Mouse (Mus musculus) activated CD4-positive, CD25-positive, alpha-beta regulatory T cell, adult 4 months (primary cell): ENCODE measurements around the gene D17Wsu92e. TPM values are rescaled to one million over a fixed set of nuclear protein-coding genes. Genes with fewer than 3 reads are reported as not detected.

Experiments used
- ATAC-seq: one replicate; pipeline ENCODE4 v1.8.0; 2017
- polyA plus RNA-seq, 2 experiments: library from polyadenylated mRNA; unstranded; fragments of 100-300 nt; shearing (Covaris generic); gene quantifications; one replicate each; pipeline ENCODE4 v1.2.1; 2017

D17Wsu92e gene
- polyA plus RNA-seq, 2 experiments from 2014 or later: 14.1 to 15.2 TPM

DNA sequence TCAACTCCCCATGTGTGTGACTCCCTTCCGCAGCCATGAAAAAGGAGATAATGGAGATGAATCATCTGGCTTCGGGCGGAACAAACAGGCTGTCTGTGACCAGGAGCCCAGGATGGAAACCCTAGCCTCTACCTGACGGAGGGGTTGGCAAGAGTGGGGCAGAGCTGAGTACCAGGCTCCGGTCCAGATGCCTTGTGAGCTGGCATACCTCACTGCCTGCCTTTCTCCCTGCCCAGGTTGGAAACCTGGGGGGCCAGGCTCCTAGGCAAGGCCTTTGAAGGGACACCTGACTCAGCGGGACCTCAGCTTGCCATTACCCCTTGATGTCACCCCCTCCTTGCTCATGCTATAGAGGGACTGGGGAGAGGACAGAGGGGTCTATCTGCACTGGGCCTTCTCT, 79.5 kb downstream of the D17Wsu92e start:
- no peak for ATAC-seq

DNA sequence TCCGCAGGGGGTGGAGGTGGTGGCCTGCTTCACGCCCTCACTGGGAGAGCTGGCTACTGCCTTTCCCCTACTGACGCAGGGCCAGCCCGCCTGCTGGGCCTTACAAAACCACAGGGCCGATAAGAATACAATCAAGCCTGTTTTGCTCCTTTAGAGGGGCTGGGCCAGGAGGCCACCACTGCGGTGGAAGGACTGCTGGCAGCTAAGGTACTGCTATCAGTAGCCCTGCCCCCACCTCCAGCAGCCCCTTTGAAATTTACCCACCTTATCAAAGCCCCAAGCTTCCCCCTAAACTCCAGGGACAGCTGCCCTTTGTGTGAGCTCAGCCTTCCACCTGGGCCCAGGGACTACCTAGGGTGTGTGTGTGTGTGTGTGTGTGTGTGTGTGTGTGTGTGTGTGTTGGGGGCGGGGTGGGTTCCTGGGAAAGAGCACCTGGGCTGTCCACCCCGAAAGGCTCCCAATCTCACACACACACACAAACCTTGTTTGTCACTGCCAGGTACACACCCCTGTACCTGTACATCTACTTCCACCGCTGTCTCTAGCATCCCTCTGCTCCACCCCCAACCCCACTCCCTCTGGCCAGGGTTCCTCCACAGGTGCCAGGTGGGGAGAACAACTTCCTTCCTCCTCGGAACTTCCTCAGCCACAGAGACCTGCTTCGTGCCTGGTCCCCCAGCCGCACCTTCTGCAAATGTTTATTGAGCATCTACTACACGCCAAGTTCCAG, 85.9 kb downstream of the D17Wsu92e start:
- ATAC-seq: no peak

DNA sequence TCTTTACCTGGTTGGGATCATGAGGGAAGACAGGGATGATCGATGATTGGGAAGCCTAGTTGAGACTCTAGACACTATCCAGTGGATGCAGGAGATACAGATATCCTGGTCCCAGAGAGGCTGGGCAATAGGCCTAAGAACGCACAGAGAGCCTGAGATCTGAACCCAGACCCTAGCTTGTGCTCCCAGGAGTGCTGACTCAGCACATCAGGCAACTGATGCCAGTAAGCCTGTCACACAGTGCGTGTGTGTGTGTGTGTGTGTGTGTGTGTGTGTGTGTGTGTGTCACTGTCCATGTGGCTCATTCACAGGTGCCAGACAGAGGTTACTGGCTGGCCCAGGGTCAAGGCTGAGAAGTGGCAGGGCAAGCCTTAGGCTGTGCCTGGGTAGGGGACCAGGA, 87.8 kb downstream of the D17Wsu92e start:
- ATAC-seq: no peak

DNA sequence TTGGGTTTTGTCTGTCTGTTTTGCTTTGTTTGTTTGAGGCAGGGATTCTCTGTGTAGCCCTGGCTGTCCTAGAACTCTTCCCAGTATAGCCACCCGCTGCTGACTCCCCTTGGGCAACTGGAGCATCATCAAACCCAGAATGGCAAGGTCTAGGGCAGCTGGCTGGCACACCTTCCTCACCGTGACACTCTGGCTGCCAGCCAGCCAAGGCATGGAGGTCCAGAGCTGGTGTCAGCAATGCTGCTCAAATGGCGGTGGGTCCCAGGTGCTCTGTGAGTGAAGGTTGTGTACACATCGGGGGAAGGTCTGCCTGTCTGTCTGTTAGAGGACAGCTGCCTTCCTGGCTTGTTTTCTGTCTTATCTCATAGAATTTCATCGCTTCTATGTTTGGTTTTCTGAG, 88.3 kb downstream of the D17Wsu92e start:
- ATAC-seq: no peak

DNA sequence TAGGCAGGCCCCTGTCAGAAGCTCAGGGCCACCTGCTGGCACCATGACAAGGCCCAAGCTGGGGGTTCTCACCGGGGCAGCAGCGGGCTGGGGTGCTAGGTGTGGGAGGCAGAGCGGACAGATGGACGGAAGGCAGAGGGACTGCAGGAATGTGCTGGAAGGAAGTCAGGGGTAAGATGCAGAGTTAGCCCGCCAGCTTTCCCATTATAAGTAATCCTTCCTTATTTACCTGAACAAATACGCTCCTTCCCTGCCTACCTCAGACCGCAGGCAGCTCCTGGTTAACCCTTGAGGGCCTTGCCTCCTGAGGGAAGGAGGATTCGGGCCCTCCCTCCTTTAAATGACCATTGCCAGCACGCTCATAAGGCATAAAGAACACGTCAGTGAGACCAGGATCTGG, 91.7 kb downstream of the D17Wsu92e start, which contains the start of gene Spdef:
Gene Spdef, minus strand, starts transcription at position 186 of the 400 bp plus-strand sequence.
- ATAC-seq: no peak

DNA sequence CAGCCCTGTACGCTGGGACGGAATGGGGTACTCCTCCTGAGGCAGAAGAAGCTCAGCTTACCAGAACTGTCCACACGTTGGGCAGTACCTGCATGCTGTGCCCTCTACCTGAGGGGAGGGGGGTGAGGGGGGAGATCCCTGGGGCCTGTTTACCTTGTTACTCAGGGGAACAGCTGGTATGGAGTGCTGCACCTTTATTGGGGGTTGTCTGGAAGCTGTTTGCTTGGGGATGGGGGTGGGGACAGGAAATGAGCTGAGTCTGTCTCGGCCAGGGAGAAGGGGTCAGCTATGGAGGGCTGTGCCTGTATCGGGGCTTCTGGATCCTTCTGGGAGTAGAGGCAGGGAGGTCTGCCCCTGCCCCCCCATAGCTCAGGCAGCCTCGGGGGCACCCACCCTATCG, 93.9 kb downstream of the D17Wsu92e start:
- no peak for ATAC-seq

DNA sequence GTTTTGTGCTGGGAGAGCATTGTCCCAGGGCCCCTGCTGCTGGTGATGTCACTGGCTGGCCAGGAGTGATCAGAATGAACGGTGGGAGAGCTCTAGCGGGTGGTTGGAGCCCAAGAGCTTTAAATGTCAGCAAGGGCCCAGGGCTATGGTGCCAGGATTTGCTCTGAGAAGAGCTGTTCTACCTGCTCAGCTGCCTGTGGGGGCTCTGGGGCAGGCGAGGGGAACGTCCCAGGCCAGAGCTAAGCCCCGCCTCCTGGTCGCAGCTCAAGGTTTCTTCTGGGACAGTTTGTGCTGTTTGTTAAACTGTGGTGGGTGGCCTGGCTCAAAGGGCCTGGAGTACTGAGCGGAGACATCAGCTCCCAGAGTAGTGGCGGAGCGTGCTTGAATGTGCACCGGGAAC, 95.0 kb downstream of the D17Wsu92e start:
- no peak for ATAC-seq

DNA sequence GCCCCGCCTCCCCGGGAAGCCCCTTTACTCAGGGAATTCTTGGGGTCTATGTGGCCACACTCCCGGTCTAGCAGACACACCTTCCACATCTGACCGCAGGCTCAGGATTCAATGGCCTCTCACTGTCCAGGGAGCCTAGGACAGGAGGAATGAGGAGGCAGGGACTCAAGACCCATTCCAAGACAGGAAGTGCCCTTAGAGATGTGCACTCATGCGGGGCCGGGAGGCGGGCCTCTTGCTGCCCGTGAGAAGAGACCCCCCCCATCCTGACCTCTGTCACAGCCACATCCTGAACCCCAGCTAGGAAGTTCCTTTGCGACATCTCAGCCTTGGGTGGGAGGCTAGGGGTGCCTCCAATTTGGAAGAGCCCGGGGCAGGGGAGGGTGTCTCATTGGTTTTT, 95.4 kb downstream of the D17Wsu92e start:
- no peak for ATAC-seq

DNA sequence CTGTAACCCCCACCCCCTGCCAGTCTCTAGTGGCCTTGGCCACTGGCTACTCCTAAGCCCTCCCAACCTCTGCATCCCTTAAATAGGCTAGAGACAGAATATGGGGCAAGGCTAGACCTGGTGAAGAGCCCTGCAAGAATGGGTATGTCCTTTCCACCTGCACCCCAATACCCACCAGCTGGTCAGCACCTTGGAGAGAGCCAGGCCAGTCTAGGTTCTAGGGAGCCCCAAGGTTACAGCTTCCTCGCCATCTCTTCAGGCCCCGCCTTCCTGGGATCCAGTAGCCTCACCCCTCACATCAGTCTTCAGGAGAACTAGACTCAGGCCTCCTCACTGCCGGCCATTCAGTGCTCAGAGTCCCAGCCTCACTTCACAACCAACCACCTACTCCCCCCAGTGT, 96.1 kb downstream of the D17Wsu92e start:
- no peak for ATAC-seq

DNA sequence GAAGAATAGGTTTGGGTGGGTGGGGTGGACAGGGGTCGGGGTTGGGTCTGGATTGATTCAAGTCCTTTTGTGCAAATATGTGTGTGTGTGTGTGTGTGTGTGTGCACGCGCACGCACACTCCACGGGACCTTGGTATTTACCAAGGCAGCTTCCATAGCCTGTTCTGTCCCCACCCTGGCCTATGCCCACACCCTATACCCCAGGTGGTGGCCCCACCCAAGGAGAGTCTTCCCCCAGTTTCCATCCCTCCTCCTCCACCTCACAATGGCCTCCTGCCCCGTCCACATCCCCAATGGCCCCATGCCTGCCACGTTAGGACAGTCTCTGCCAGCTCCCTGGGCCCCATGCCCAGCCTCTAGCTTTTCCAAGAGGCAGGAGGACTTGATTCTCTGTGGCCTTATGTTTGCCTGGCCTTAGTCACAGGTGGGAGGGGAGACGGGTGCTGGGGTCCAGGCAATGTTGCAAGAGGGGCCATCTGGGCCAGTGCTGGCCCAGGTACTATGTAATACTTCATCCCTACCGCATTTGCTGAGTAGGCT, 99.3 kb downstream of the D17Wsu92e start:
- ATAC-seq: no peak

DNA sequence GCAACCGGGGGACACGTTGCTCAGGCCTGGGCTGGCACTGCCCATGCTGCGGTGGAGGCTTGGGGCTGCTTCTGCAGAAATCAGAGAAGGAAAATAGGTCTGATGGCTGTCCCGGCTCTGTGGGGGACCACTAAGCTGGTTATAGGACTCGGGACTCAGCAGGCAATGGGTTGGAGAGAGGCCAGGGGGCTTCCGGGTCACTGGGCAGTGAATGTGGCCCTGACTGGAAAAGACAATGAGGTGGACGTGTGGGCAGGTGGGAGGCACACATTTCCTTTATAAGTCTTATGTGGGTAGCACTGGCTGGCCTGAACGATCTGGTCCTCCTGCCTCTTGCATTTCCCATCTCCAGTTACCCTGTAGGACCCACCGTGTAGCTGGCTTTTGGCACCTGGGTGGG, 100.1 kb downstream of the D17Wsu92e start:
- no peak for ATAC-seq

DNA sequence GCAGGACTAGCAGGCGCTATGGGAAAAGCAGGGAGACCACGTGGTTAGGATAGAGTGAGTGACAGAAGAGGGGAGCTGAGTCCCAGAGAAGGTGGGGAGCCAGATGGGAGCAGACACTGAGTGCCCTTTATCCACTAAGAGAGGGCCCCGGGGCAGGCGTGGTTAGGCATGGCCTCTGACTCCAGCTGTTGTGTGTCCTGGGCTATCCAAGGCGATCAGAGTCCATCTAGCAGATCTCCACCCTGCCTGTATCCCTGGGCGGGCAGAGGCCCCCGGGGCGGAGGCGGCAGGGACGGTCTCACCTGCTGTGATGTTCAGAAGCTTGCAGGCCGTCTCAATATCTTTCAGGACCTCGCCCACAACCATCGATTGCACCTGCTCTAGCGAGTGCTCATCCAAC, 100.8 kb downstream of the D17Wsu92e start:
- no peak for ATAC-seq

DNA sequence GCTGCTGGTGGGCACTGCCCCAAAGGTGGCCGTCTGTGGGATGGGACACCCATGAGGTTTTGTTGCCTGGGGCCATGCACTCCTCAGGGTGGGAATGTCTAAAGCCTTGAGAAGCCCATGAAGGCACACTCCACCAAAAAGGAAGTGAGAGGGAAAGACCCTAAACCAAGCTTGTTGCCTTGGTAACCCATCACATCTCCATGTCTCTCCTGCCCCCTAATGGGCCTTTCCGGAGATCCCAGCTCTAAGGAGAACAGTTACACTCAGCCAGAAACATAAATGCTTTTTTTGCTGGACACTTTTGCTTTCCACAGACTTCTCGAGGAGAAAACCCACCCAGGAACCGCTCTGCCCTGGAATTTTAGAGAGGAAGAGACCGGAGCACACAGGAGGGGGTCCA, 102.2 kb downstream of the D17Wsu92e start:
- ATAC-seq: no peak

DNA sequence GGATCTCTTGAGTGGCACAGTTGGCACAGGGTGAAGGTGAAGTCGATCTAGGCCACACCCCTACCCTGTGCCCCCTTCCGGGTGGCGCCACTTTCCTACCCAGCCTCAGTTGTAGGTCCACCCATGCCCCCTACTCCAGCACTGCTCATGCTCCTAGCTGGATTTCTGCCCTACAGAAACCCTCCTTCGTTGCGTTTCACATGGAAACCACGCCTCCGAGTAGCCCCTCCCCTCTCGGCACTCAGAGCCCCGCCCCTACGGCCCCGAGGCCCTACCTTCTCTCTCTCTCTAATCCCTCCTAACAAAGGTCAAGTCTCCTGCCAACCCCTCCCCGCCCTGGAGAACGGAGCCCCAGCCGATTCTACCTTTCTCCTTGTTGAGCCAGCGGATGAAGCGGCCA, 103.6 kb downstream of the D17Wsu92e start:
- ATAC-seq: no peak

DNA sequence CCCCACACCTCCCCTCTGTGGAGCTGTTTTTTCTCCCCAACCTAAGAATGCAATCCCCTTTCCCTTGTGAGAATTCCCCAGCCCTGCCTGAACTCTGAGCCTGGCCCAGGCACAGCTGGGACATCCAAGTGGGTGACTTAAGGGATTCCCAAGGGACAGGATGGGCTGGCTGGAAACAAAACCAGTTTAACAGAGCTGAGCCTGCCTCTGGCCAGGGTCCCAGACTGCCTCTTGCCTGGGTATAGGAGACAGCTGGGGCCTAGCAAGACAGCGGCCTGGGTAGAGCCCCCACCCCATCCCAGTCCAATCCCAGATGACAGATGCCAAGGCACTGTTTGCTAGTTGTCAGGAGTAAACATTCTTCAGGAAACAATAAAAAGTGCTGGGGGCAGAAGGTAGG, 107.6 kb downstream of the D17Wsu92e start:
- no peak for ATAC-seq

DNA sequence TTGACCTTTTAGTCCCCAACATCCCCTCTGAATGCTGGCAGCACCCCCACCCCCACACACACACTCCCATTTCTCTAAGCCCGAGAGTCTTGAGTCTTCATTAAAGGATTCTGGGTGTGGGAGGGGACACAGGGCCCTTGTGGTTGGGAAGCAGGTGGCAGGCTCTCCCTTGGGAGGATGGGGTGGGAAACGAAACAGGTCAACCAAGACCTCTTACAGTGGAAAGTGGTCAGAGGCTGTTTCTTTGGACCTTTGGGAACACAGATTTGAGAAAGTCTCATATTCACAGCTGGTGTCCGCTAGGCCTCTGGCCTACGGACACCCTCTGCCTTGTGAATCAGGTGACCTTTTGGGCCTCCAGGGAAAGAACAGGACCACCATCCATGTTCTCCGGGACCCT, 110.8 kb downstream of the D17Wsu92e start:
- ATAC-seq: no peak

DNA sequence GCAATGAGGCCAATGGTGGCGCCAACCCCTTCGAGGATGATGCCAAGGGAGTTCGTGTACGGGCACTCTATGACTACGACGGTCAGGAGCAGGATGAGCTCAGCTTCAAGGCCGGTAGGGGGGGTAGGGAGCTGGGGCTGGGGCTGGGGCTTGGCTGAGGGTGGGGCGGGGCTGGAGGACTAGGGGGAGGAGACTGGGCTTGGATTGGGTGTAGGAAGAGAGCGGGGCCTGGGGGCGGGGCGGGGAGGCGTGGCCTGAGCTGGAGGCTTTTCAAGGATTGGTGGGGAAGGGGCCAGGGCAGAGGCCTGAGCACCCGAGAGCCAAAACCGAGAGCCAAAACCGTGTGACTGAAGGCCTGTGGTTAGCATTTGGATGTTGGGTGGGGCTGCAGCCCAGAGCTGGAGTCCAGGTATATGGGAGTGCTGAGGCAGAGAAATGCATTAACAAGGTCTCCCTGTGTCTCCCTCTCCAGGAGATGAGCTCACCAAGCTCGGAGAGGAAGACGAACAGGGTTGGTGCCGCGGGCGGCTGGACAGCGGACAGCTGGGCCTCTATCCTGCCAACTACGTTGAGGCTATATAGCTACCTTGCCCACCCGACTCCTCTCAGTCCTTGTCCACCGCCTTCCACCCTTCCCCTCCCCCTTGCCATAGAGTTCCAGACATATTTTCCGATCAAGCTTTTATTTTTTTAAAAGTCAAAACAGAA, 112.3 kb downstream of the D17Wsu92e start:
- ATAC-seq: no peak

DNA sequence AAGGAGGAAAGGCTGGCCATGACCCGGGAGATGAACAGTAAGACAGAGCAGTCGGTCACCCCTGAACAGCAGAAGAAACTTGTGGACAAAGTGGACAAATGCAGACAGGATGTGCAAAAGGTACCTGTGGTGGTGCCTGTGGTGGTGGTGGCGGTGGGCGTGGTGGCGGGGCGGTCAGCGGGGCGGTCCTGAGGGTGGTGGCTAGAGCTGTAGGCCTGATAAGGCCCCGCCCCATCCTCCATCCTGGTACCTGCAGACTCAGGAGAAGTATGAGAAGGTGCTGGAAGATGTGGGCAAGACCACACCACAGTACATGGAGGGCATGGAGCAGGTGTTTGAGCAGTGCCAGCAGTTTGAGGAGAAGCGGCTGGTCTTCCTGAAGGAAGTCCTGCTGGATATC, 114.8 kb downstream of the D17Wsu92e start:
- no peak for ATAC-seq

DNA sequence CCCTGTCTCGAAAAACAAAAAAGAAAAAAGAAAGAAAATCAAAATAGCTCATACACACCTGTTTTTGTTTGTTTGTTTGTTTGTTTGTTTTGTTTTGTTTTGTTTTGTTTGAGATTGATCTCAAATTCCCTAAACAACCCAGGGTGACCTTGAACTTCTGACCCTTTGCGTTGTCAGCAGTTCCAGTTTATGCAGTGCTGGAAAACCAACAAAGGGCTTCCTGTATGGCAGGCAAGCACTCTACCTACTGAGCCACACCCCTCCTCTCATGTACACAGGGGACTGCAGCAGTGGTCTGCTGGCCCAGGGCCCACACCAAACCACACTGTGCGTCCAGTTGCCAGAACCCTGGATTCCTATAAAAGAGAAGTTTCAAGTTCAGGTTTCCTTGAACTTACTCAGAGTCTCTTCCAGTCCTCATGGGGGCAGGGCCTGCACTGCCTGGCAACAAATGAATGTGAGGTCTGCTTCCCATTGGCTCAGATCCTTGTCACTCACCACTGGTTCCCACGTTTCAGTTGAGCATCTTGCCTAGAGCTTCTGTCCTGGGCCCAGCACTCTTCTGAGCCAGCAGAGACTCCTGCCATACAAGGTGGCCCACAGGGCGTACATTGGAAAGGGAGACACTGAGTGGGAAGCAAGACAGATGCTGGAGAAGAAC, 116.4 kb downstream of the D17Wsu92e start:
- ATAC-seq: no peak

DNA sequence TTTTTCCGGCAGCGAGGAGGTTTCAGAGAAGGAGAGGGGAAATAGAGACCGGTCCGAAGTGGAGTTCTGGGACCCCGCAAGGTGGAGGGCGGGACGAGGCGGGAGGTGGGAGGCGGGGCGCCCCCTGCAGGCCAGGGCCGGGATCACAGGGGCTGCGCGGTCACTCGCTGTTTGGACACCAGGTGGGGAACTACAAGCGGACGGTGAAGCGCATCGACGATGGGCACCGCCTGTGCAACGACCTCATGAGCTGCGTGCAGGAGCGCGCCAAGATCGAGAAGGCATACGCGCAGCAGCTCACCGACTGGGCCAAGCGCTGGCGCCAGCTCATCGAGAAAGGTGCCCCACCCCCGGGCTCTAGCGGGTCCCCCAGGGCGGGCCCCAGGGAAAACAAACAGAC, 117.9 kb downstream of the D17Wsu92e start:
- no peak for ATAC-seq

DNA sequence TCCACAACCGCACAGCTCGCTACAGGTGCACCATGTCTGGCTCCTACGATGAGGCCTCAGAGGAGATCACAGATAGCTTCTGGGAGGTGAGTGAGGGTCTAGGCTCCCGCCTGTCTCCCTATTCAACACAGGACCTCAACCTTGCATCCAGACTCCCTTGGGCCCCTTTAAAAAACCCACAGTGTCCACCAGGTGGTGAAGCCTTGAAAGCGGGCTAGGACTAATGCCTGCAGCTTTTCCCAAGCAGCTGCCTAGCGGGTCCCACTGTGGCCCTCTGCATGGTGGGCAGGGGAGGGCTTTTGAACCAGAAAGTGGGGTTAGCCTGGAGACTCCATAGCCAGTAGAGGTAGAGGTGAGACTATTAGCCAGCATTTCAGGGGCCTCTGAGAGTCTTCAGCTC, 118.6 kb downstream of the D17Wsu92e start:
- ATAC-seq: no peak
